Mouse (Mus musculus) hindbrain, postnatal 0 days (tissue): ENCODE results near the gene Lemd1. TPM values are rescaled to one million over a fixed set of nuclear protein-coding genes. Genes with fewer than 3 reads are reported as not detected.
A peak's percentile ranks its signal among the peaks of the same experiment; 100 is the strongest.

Source experiments
- ATAC-seq: fragments of 200-750 bp; cut with Nextera tagmentation; 2 replicates; pipeline ENCODE4 v1.8.0; 2017; ENCODE audit warnings: mild to moderate bottlenecking, moderate TSS enrichment, moderate library complexity
- DNase-seq: peaks from one replicate; pipeline ENCODE4 v3.0.0-alpha.2; 2015; ENCODE audit warnings: low spot score
- H3K27ac ChIP-seq: fragments of 300-500 bp; sonication (generic); 2 replicates; pipeline ENCODE4 v1.5.1; 2014; ENCODE audit warnings: mild to moderate bottlenecking
- H3K27me3 ChIP-seq: fragments of 300-500 bp; sonication (generic); 2 replicates; pipeline ENCODE4 v1.6.1; 2014; ENCODE audit warnings: low read length, mixed read lengths; ENCODE audit not compliant: insufficient read depth
- H3K36me3 ChIP-seq: fragments of 300-500 bp; sonication (generic); 2 replicates; pipeline ENCODE4 v1.6.1; 2014; ENCODE audit warnings: low read length, mixed read lengths; ENCODE audit not compliant: insufficient read depth
- H3K4me1 ChIP-seq: fragments of 300-500 bp; sonication (generic); 2 replicates; pipeline ENCODE4 v1.6.1; 2014; ENCODE audit warnings: antibody characterized with exemption, low read length, mixed read lengths; ENCODE audit not compliant: insufficient read depth
- H3K4me2 ChIP-seq: fragments of 300-500 bp; sonication (generic); 2 replicates; pipeline ENCODE4 v1.6.1; 2014; ENCODE audit warnings: low read depth, mild to moderate bottlenecking, low read length, moderate library complexity, mixed read lengths
- H3K4me3 ChIP-seq: fragments of 300-500 bp; sonication (generic); 2 replicates; pipeline ENCODE4 v1.5.1; 2014; ENCODE audit warnings: low read length
- H3K9ac ChIP-seq: fragments of 300-500 bp; sonication (generic); replicated peaks from 2 replicates; pipeline ENCODE4 v1.6.1; 2014; ENCODE audit warnings: mild to moderate bottlenecking, low read length, moderate library complexity, mixed read lengths
- H3K9me3 ChIP-seq: fragments of 300-500 bp; sonication (generic); 2 replicates; pipeline ENCODE4 v1.6.1; 2016; ENCODE audit warnings: low read length, mixed read lengths
- CTCF ChIP-seq: IDR thresholded peaks from 2 replicates; pipeline ENCODE4 v1.5.1; 2016; ENCODE audit warnings: antibody characterized with exemption, control low read depth, low read depth
- WGBS: fragments of 180-500 bp; shearing (Covaris S2); extraction: QIAGEN DNeasy Blood & Tissue Kit; methylation state at CpG from one replicate; pipeline ENCODE4 v1.1.7; 2014; 5-methylcytosine and 5-hydroxymethylcytosine counted together
- polyA plus RNA-seq: library from polyadenylated mRNA; unstranded; fragments of >200 nt; fragmentation: Nextera tagmentation; extraction: Ambion mirVana; gene quantifications from 2 replicates; pipeline ENCODE4 v1.2.1, GENCODE M21; 2015
- total RNA-seq: library from RNA; depleted of rRNA; stranded (reverse); fragments of >200 nt; gene quantifications from 2 replicates; pipeline ENCODE4 v1.2.3, GENCODE M21; 2014

Gene Lemd1
- total and polyA plus RNA-seq, 2 experiments from 2014 or later: 9.0 to 10.9 TPM

DNA sequence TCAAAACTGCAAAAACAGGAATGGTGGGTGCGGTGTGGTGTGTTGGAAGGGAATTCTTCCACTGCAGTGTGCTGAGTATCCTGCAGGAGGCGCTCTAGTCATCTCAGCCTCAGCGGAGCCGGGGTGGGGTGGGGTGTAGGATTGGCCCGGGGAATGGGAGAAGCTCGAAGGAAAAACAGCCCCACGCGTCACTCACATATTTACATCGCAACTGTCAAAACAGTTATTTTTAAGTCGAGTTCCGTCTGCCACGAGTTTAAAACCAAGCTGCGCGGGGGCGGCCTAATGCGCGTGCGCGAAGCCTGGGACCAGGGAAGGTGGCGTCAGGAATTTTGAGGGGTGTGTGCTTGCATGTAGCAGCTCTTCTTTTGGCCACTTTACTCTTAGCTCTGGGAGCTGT lies 21.0 kb downstream of the Lemd1 start:
- H3K4me3 ChIP-seq: no peak overlapping the region
- no peaks in the 10 kb centered on the region for H3K36me3 ChIP-seq
- no peaks in the 10 kb centered on the region for H3K27me3 ChIP-seq
- peak overlapping the region; percentile 21; the same call in 1 of the 2 replicates for H3K9ac ChIP-seq
- 4% methylated on average over 20 of the region's 20 CpGs for whole genome bisulfite sequencing
- ATAC-seq (peak; percentile 63; the same call in 1 of the 2 replicates), DNase-seq (peak; percentile 68)
- H3K9me3 ChIP-seq: no peaks in the 10 kb centered on the region
- peaks cover 19% of the 10 kb centered on the region for H3K4me1 ChIP-seq
- peak; percentile 85 for TF ChIP-seq CTCF
- H3K27ac ChIP-seq: peak overlapping the region; percentile 41; the same call in 1 of the 2 replicates
- peak overlapping the region; percentile 21 for H3K4me2 ChIP-seq

DNA sequence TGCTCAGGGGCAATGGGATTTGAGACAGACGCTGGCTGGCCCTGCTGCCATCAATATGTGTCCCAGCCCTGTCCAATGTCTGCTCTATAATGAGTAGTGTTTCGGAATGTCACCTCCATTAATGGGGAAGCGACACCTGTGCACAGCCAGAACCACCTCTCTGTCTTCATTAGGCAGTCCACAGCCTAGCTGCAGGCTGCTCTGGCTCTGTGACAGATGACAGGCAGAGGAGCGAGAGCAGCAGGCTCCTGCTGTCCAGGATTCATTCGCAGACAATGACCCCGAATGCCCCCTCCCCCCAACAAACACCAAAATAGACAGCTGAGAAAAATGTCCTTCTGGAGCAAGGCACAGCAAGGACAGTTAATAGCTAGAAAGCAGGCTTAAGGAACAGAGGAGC lies 21.8 kb downstream of the Lemd1 start:
- TF ChIP-seq CTCF: no peak
- Histone ChIP-seq H3K4me1 (peaks cover 12% of the 10 kb centered on the region), H3K4me3 (no peak overlapping the region), H3K4me2 (no peak overlapping the region), H3K9ac (no peak overlapping the region), H3K27ac (no peak overlapping the region), H3K36me3 (no peaks in the 10 kb centered on the region), H3K27me3 (no peaks in the 10 kb centered on the region), H3K9me3 (no peaks in the 10 kb centered on the region)
- 16% methylated on average over 6 of the region's 6 CpGs for WGBS
- DNase-seq: peak; percentile 64
- ATAC-seq: peak; percentile 44

GRCm38 (mm10) chr1:132216276-132216675 lies 25.0 kb downstream of the Lemd1 start:
- DNase-seq (no peak), ATAC-seq (no peak)
- Histone ChIP-seq H3K9ac (no peak overlapping the region), H3K4me3 (no peak overlapping the region), H3K36me3 (no peaks in the 10 kb centered on the region), H3K27ac (no peak overlapping the region), H3K4me1 (no peaks in the 10 kb centered on the region), H3K9me3 (no peaks in the 10 kb centered on the region), H3K4me2 (no peak overlapping the region), H3K27me3 (no peaks in the 10 kb centered on the region)
- WGBS: 62% methylated on average over 3 of the region's 3 CpGs
- TF ChIP-seq CTCF: no peak

DNA sequence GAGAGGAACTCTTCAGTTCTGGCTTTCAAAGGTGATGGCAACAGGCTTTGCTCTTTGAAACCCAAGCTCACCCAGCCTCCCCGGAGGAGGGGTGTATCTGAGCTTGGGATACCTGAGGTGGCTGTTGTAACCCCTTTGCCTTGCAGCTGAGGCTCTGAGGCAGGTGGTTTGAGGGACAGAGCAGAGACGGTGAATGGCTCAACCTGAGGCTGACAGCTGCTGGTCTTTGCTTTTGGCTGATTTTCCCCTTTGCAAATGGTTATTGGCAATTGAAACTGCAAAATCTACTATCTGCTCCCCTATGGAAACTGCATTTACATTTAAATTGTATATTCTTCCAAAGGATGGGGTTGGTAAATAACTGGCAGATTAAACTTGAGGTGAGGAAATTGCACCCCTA lies 30.4 kb downstream of the Lemd1 start:
- Histone ChIP-seq H3K9ac (no peak overlapping the region), H3K27ac (no peak overlapping the region), H3K4me3 (no peak overlapping the region), H3K27me3 (no peaks in the 10 kb centered on the region), H3K4me1 (peaks cover 3% of the 10 kb centered on the region; the same call in 1 of the 2 replicates), H3K9me3 (no peaks in the 10 kb centered on the region), H3K36me3 (no peaks in the 10 kb centered on the region), H3K4me2 (no peak overlapping the region)
- 25% methylated on average over 2 of the region's 2 CpGs for WGBS
- DNase-seq: no peak
- no peak for ATAC-seq
- TF ChIP-seq CTCF: no peak

DNA sequence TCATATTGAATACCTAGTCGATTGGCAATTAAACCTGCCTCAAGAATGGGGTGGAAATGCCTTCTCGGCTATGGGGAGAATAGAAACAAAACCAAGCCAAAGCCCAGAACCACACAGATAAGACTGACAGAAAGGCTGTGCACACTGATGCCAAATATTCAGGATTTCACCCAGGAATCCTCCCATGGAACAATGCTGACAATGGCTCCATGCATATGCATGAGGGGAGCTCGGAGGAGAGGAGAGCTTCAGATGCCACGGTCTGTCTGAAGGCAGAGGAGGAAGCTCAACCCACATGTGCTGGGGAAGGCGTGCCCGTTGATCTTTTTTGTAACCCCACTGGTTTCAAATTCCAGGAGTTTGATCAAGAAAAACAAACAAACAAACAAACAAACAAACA lies 30.9 kb downstream of the Lemd1 start:
- no peak overlapping the region for H3K4me3 ChIP-seq
- no peaks in the 10 kb centered on the region for H3K27me3 ChIP-seq
- WGBS: 10% methylated on average over 6 of the region's 6 CpGs
- peaks cover 3% of the 10 kb centered on the region; the same call in 1 of the 2 replicates for H3K4me1 ChIP-seq
- DNase-seq: peak; percentile 40
- H3K9me3 ChIP-seq: no peaks in the 10 kb centered on the region
- ATAC-seq: 0 out of 2 replicates have a peak, but pooled peaks have one; percentile 27
- no peaks in the 10 kb centered on the region for H3K36me3 ChIP-seq
- no peak overlapping the region for H3K27ac ChIP-seq
- no peak overlapping the region for H3K9ac ChIP-seq
- peak overlapping the region; percentile 35 for H3K4me2 ChIP-seq
- no peak for TF ChIP-seq CTCF

DNA sequence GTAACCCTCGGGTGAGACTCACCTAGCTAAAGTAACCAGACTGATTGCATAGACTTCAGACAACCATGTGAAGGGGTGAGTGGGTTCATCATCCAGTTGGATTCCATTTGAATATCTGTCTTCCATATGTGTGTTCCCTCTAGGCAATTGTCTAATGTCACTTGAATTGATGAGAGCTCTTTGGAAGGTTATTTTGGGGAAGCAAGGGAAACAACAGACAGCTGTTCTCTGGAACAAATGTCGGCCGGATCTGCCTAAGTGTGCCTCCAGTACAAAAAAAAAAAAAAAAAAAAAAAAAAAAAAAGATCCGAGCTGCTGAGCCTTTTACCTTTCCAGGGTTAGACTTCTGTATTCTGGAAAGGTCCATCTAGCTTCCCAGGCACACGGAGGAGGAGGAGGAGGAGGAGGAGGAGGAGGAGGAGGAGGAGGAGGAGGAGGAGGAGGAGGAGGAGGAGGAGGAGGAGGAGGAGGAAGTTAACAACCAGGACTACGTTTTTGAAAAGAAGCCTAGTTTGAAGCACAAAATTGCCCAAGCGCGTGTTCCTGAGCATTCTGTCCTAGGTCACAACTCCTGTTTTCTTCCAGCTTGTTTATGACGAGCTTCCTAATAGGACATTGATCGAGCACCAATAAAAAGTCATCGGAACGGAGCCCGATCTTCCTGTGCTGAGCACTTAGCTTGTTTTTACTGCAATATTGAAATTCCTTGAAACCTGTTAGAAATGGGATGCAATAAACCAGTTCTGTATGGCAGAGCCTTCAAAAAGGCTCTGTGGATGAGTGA lies 35.3 kb downstream of the Lemd1 start:
- Histone ChIP-seq H3K36me3 (no peaks in the 10 kb centered on the region), H3K27me3 (no peaks in the 10 kb centered on the region), H3K9me3 (no peaks in the 10 kb centered on the region), H3K4me3 (no peak overlapping the region), H3K9ac (no peak overlapping the region), H3K27ac (no peak overlapping the region), H3K4me2 (no peak overlapping the region), H3K4me1 (peaks cover 3% of the 10 kb centered on the region; the same call in 1 of the 2 replicates)
- no peak for TF ChIP-seq CTCF
- no peak for ATAC-seq
- DNase-seq: no peak
- WGBS: 75% methylated on average over 13 of the region's 13 CpGs

- WGBS: 89% methylated on average over 3 of the region's 3 CpGs
- DNase-seq (no peak), ATAC-seq (no peak)
- TF ChIP-seq CTCF: no peak
- no peaks in the 10 kb centered on the region for H3K36me3 ChIP-seq
- H3K27me3 ChIP-seq: no peaks in the 10 kb centered on the region
- no peak within 1 kb of the TSS for H3K4me2 ChIP-seq
- H3K27ac ChIP-seq: no peak within 1 kb of the TSS
- H3K9ac ChIP-seq: no peak within 1 kb of the TSS
- no peaks in the 10 kb centered on the region for H3K9me3 ChIP-seq
- H3K4me1 ChIP-seq: no peaks in the 10 kb centered on the region
- no peak within 1 kb of the TSS for H3K4me3 ChIP-seq
Measured at GRCm38 (mm10) chr1:132229667-132230066, 38.4 kb downstream of the Lemd1 start, which contains the start of gene Gm10188. Gene Gm10188 (minus strand): TSS chr1:132229767.
